Mouse (Mus musculus): ENCODE data around the gene Tmem191c.
A peak's percentile ranks its signal among the peaks of the same experiment; 100 is the strongest.
"Not testable (repeated sequence)": the region's sequence is repeated elsewhere in the genome, so short reads cannot be mapped to it uniquely, and the experiment has no call there.

Gene Tmem191c

DNA sequence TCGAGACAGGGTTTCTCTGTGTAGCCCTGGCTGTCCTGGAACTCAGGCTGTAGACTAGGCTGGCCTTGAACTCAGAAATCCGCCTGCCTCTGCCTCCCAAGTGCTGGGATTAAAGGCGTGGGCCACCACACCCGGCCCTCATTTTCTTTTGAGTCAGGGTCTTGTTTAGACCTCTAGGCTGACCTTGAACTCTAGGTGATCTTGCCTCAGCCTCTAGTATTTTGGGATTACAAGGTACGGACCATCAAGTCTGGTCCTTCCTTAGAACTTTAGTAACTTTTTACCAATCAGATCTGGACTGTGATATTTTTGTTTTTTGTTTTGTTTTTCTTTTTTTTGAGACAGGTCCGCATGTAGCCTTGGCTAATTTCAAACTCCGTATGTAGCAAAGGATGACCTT lies at the start of gene Tmem191c:
Gene Tmem191c, plus strand, starts transcription at position 357 of the 400 bp plus-strand sequence.
- DNase-seq, result no peak

DNA sequence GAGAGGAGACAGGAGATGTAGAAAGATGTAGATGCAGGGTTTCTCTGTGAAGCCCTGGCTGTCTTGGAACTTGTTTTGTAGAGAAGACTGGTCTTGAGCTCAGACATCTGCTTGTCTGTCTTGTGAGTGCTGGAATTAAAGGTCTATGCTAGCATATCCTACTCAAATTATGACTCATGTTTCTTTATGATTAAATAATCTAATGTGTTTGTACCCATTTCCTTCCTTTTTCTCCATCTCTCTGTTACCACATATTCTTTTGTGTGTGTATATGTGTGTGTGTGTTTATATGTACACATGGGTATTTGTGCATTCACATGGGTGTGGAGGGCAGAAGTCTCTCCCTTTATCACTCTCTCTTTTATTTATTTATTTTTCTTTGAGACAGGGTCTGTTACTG lies 49.4 kb upstream of the Tmem191c start:
- no peak for DNase-seq

DNA sequence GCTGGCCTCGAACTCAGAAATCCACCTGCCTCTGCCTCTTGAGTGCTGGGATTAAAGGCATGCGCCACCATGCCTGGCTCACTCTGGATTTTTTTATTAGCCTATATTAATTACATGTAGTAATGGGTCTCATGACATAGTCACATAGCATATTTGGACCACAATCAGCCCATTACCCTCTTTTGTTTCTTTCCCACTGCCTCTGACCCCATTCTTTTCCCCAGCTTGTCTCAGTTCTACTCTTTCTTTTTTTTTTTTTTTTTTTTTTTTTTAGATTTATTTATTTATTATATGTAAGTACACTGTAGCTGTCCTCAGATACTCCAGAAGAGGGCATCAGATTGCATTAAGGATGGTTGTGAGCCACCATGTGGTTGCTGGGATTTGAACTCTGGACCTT lies 44.4 kb upstream of the Tmem191c start:
- not testable (repeated sequence) for DNase-seq

DNA sequence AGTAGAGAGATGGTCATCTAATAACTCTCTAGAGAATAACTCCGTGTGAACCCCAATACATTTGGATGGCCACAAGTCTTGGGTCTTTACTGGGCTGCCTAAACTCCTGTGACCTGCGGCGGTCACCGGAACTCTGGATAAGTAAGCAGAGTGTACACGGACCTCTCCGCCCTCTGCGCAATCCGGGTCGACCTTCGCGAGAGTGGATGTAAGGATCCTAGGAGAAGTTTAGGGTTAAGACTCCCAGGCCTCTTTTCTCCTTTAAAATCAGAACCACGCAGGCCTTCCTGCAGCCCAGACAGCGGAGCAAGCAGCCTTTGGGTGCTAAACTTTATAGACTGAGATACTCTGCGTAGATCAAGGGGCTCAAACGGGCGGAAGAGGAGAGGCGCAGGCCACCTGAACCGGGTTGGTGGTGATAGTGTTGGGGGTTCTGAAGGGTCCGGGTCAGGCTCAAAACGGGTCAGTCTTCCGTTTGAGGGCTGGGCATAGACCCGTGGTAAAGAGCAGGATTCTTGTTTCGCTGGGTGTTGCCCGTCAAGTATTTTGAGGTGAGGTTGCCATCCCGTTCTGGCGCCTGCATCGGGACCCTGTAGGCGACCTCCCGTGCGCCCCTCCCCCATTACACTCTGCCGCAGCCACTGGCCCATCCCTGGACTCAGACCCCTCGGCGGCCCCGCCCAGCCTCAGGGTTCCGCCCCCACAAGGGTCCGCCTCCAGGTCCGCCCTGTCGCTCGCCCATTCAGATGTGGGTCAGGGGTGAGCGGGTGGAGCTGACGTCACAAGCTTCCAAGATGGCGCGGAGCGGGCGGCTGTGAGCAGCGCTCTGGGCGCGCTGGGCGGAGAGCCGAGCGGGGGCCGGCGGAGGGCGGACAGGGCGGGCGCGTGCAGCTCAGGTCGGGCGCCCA lies 42.8 kb upstream of the Tmem191c start, which contains the start of gene Hic2:
Gene Hic2, plus strand, starts transcription at position 779 of the 908 bp plus-strand sequence.
- peak; percentile 94 for DNase-seq

DNA sequence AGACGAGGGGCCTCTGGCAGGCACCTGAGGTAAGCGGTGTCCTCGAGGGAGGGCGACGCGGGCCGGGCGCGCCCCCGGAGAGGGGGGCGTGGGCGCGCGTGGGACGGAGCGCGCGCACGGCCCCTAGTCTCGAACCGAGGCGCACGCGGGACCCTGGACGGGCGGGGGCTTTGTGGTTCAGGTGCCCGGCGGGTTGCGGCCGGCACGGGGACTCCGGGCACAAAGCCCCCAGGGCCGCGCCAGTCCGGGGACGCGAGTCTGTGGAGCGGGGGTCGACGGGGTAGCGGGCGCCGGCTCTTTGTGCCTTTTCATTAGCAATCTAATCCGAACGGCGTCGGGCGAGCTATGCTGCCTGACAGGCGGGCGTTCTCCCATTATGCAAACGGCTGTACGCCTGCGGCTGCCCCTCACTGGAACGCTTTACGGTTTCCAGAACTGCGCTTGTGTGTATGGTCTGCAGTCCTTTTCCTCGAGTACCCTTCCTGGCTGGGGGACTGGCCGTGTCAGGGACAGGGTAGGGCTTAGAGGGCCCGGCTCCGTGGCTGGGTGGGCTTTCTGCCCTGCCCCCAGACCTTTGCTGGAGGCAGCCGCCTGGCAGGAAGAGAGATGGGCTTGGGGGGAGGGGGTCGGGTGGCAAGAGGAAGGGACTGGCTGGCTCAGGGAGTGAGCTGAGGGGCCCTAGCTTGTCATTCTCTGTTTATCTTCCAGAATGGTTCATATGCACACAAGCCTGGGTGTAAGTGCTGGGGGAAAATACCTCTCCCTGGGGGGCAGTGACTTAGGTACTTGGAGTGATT lies 42.0 kb upstream of the Tmem191c start:
- DNase-seq, result peak; percentile 46

DNA sequence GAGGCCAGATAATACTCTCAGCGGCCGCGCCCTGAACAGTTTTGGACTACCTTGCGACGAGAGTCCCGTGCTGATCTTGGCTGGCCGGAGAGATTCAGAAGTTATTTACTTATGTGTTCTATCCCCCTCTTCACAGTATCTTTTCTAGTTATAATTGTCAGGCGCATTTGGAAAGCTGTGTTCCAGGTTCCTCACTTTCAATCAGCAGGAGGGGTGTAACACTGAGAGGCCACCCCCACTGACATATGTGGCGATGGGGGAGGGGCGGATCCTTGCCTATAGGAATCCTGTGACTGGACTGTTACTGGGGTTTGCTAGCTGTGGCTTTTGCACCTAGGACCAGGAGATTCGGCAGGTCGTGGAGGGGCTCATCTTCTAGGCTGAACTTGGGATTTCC lies 41.4 kb upstream of the Tmem191c start:
- DNase-seq, result peak; percentile 76

DNA sequence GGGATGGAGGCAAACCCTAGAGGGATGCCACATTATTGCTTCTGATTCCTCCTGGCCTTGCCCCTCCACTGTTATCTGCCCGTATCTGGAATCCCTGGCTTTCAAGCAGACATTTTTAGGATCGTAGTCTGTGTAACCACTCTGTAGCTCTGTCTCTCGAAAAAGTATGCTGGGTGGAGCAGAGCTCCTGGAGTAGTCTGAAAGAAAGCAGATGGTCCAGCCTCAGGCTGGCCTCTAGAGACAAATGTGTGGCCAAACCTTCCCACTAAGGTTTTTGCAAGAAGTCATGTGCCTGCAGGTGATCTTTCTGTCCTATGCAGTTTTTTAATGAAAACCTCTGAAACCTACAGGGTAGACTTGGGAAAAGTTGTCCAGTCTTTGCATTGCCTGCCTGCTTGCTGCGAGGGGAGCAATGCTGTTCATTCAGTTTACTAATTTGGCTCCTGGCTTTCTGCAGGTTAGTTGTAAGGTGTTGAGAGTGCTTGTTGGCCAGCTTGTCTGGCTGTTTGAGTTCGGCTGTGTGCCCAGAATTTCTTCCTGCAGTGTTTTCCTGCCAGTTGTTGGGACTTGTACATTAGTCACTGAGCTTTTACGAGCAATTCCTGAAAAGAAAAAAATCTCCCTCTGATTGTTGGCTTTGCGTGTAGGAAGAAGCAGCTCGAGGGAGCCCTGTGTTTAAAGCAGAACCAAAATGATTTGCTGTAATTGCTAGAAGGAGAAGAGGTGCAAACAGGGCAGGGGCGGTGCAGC lies 40.8 kb upstream of the Tmem191c start:
- DNase-seq, result no peak

DNA sequence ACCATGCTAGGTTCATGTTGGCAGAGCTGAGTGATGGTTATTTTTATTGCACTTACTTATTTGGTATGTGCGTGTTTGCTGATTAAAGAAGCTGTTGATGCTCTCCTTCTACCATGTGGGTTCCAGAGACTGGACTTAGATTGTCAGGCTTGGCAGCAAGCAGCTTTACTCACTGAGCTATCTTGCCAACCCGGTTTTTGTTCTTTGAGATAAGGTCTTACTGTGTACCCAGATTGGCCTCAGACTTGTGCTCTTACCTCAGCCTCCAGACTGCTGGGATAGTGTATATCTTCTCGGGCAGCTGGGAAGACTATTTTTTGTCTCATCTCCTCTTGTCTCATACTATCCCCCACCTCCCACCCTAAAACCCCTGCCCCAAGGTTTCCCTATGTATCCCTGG lies 38.2 kb upstream of the Tmem191c start:
- DNase-seq, result peak; percentile 21

DNA sequence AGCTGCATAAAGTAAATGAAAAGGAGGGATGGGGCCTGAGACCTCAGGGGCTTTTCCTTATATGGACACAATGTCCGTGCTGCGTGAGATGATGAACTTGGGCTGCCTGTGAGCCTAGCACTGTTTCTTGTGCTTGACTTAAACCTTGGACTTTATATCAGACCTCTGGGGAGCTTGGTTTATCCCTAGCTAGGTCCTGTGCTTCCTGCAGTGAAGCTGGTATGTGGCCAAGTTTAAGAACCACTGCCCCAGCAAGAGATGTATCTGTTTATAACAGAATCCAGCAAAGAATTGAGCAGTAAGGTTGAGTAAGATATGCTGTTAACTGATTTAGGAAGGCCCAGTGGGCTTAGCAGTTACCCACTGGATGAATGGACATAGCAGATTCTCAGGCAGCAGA lies 36.5 kb upstream of the Tmem191c start:
- no peak for DNase-seq

DNA sequence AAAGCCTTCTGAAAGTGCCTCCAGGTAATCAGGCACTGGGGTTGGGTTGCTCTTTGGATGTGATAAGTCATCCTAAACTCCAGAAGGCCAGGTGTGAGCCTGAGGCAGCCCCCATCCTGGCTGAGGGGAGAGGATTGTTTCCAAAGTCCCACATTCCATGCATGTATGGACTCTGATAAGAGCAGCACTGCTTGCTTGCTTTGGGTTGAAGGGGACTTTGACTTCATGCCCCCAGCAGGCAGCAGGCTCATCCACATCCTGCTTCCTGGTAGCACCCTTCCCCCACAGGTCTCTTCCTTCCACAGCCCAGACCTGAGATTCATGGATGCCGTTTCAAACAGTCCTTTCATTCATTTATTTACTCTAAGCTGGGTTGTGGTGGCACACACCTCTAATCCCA lies 32.1 kb upstream of the Tmem191c start:
- peak; percentile 36 for DNase-seq

DNA sequence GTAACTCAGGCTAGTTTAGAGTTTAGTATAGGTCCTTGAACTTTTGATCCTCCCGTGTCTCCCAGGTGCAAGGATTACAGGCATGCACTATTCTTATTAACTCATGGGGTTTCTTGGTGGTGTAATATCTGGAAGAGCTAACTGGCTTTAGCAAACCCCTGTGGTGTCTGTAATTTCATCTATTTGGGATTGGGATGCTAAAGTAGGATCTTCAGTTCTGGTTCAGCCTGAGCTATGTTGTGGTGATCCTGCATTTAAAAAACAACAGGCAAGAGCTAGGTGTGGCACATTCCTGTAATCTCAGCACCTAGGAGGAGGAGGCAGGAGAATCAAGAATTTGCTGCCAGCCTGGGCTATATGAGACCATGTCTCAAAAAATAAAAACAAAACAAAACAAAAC lies 30.9 kb upstream of the Tmem191c start:
- no peak for DNase-seq

DNA sequence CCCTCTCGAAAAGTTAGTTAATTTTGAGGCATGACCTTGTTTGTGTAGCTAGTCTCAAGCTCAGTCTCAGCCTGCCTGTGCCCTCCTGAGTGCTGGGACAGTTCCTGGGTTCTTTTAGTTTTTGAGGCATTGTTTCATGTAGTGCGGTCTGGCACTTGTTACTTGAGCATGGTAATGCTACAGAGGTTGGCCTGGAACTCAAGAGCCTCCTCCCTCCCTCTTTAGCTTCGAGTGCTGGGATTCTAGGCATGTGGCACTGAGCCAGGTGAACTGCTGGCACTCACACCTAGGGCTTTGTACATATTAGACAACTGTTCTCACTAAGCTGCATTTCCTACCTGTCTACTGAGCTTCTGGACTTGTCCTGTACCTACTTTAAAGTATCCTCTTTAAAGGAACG lies 28.1 kb upstream of the Tmem191c start:
- no peak for DNase-seq

DNA sequence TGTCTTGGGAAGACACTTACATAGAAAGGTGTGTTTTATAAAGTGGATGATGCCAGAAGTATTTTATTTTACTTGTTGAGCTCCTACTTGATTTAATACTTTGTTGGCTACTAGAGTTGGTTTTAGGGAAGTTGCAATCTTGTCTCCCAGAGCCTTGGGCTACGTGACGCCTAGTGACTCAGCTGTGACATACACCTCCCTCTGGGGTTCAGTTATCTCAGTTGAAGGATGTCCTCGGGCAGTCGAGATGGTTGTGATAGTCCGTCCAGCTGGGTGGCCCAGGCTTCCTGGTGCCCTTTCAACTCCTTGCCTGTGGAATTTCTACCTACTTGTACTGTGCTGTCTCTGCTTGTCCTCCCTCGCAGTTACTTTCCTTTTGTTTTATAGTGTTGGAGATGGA lies 26.7 kb upstream of the Tmem191c start:
- DNase-seq, result peak; percentile 71

DNA sequence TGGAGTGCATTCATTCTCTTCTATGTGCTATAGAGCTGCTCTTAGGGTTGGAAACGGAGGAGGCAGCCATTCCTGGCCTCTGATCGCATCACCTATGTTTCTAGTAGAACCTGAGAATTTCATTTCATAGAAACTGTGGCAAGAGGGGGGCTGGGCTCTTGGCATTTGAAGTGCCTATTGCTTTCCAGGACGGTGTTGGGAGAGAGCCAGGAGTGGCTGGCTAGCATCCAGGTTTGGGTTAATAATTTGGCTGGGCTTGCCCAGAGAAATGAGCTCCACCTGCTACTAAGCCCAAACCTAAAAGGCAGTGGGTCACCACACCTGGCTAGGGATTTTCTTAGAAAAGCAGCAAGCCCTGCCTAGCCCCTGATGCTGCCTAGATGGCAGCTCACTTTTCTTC lies 24.3 kb upstream of the Tmem191c start:
- DNase-seq, result peak; percentile 51

DNA sequence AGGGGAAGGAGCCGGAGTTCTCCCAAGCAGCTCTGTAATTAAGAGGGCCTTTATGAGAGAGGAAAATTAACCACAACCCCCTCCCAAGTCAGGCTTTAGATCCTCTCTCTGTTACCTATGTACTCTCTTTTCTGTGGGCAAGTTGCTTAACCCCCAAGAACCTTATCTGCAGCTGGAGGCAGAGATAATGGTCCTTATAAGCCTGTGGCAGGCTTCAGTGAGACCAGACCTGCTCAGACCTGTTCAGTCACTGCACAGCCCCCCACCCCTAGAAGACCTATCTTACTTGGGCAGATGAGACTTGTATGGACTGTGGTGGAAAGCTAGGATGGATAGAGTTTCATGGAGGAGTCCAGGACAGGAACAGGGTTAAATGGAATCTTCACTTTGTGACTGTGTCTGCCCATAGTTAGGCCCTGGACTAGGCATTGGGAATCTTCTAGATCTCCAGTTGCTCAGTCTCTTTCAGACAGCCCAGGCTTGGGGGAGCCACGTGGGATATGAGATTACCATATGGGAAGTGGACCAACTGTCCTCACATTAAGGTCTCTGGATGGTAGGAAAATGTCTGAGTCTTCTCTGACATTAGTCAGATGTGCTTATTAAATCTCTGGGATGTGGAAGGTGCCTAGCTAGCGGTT lies 23.7 kb upstream of the Tmem191c start:
- DNase-seq, result peak; percentile 74

DNA sequence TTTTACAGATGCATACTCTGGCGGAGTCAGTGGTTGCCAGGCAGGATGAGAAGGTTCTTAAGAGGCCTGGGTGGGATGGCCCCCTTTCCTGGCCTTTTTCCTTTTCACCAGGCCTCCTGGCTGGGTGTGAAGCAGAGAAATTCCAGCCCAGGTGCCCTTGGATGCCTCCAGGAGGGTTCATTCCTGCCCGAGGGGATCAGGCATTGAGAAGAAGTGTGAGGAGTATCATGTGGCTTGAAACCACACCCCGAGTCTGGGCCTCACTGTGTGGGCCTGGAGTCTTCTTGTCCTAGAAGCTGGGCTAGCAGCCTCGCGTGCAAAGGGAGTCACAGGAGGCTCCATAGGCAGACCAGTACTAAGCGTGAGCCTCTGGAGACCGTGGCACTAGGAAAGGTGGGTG lies 23.0 kb upstream of the Tmem191c start:
- DNase-seq, result peak; percentile 64

DNA sequence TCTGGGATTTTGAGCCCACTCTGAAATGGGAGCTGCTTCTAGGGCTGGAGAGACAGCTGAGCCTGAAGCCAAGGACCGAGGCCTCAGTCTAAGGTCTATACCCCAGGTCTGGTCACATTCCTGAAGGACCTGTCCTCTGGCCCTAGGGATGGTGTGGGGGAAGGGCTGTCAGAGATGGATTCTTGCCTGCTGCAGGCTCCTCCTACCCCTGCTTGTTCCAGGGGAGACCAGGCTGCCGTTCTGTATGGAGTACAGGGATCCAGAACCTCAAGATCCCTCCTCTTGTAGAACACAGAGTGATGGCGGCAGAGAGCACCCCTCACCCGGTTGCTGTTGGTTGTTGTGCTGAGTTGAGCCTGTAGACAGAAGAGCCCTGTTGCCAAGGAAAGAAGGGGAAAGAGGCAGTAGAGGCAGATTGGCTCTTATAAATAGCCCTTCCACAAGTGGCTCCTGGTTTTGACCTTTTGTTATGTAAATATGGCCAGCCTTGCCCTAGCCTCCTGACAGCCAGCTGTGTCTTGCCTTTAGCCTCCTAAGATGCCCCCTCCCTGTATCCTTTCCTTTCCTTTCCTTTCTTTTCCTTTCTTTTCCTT lies 21.8 kb upstream of the Tmem191c start:
- no peak for DNase-seq

DNA sequence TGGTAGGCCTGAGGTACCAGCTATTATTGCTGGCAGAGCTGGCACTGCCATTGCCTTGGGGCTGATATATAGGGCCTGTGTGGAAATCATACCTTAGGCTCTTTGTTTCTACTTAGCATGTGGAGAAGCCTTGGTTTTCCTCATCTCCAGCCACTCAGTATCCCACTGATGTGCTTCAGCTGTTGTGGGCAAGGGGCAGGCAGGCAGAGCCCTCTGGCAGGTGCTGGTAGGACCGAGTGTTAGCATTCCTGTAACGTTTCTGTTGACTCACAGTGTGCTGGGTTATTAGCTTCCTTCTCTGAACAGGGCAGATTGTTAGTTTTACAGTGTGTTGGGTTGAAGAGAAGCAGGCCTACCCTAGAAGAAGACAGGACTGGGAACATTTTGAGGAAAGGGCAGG lies 20.6 kb upstream of the Tmem191c start:
- DNase-seq, result no peak

DNA sequence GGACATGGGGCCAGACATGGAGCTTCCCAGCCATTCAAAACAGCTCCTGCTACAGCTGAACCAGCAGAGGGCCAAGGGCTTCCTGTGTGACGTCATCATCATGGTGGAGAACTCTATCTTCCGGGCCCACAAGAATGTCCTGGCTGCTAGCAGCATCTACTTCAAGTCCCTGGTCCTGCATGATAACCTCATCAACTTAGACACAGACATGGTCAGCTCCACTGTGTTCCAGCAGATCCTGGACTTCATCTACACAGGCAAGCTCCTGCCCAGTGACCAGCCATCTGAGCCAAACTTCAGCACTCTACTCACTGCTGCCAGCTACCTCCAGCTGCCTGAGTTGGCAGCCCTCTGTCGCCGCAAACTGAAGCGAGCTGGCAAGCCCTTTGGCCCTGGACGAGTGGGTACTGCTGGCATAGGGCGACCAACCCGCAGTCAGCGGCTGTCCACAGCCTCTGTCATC lies 18.5 kb upstream of the Tmem191c start:
- DNase-seq, result no peak

DNA sequence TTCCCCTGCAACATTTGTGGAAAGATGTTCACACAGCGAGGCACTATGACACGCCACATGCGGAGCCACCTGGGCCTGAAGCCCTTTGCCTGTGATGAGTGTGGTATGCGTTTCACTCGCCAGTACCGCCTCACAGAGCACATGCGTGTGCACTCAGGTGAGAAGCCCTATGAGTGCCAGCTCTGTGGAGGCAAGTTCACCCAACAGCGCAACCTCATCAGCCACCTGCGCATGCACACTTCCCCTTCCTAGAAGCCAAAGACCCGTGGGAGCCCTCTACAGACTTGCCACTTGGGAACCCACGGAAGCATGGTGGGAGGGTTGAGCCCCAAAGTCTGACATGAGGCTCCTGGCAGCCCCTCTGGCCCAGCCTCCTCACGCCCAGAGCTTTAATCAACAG lies 17.0 kb upstream of the Tmem191c start:
- DNase-seq, result no peak

DNA sequence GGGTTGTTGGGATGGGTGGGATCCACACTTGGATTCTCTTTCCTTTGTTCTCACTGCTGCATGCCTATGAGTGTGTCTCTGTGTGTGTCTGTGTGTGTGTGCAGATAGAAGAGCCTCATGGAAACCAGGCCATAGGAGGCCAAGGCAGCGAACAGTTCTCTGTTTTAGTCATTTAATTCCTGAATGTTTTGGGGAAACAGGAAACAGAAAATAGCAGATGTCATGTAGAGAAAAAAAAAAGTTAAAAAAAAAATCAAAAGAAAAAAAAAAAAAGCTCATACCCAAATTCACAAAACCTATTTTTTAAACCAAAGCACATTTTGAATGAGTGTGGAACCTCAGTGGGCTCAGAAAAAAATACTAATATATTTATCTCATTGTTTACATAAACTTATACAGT lies 14.5 kb upstream of the Tmem191c start:
- no peak for DNase-seq

DNA sequence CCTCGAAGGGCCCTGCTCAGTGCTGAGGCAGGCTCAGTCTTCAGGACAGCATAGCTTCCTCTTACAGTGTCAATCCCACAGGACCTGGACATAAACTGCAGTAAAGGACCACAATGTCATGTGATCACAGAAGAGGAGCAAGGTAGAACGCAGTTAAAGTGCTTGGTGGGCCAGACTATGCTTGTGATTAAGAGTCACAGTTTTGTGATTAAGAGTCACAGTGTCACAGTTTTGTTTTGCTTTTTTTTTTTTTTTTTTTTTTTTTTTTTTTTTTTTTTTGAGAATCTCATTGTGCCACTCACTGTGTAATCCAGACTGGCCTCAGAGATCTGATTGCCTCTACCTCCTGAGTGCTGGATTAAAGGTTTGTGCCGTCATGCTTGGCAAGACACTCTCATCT lies 9.8 kb upstream of the Tmem191c start:
- no peak for DNase-seq
